Mouse (Mus musculus) E14TG2a.4 (cell line): Measurements from ENCODE around the gene Gm36079.
"Not testable (repeated sequence)": the region's sequence is repeated elsewhere in the genome, so short reads cannot be mapped to it uniquely, and the experiment has no call there.

Experiments
- H3K27me3 ChIP-seq: 2 replicates; pipeline ENCODE4 v1.6.1; 2014; ENCODE audit warnings: low read length, control low read depth; ENCODE audit not compliant: insufficient read depth
- H3K36me3 ChIP-seq: 2 replicates; pipeline ENCODE4 v1.6.1; 2014; ENCODE audit warnings: low read length, control low read depth; ENCODE audit not compliant: insufficient read depth
- H3K4me1 ChIP-seq: replicated peaks from 2 replicates; pipeline ENCODE4 v1.6.1; 2014; ENCODE audit warnings: low read depth, low read length, control low read depth
- H3K4me3 ChIP-seq: replicated peaks from 2 replicates; pipeline ENCODE4 v1.5.1; 2014; ENCODE audit warnings: mild to moderate bottlenecking, low read length
- H3K9me3 ChIP-seq: 2 replicates; pipeline ENCODE4 v1.6.1; 2014; ENCODE audit warnings: low read length, control low read depth

Gene Gm36079

GRCm38 (mm10) chr13:119991917-119992496 is 34.8 kb downstream of the Gm36079 start:
- not testable (repeated sequence) for H3K4me3 ChIP-seq, H3K36me3 ChIP-seq, H3K4me1 ChIP-seq, H3K27me3 ChIP-seq, H3K9me3 ChIP-seq

- not testable (repeated sequence) for H3K36me3 ChIP-seq
Measured at GRCm38 (mm10) chr13:119991264-119991663, 35.5 kb downstream of the Gm36079 start.

More at GRCm38 (mm10) chr13:119991264-119991663, 35.5 kb downstream of the Gm36079 start:
- H3K9me3 ChIP-seq, H3K4me1 ChIP-seq, H3K4me3 ChIP-seq, H3K27me3 ChIP-seq: not testable (repeated sequence)
